Mouse (Mus musculus): Measurements from ENCODE around the gene Micu1. TPM values are rescaled to one million over a fixed set of nuclear protein-coding genes. Genes with fewer than 3 reads are reported as not detected.

Micu1 gene
- polyA plus RNA-seq, 1 experiment from 2014 or later: 44.6 TPM

DNA sequence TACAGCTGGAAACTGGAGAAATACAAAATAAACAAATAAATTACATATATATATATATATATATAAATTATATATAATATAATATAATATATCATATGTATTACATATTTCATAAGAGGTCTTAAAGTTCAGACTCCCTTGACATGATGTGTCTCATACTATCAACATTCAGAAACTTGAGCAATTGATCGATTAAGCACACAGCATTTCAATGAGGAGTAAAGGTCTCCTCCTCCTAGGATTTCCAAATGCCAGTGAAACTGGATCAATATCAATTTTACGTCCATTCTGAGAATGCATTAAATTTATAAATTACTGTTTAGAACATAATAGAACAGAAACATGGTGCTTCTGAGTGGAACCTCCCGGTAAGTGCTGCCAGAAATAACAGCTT, 71.9 kb downstream of the Micu1 start:
- Histone ChIP-seq H3K36me3 (no peaks in the 10 kb centered on the region), H3K4me2 (no peak overlapping the region), H3K9ac (no peak overlapping the region), H3K4me1 (replicated peaks) (peaks cover 22% of the 10 kb centered on the region), H3K27me3 (replicated peaks) (no peaks in the 10 kb centered on the region), H3K4me3 (no peak overlapping the region), H3K9me3 (replicated peaks) (no peaks in the 10 kb centered on the region), H3K27ac (ENCODE audit: poor library complexity, severe bottlenecking) (no peak overlapping the region)
- no peak for ATAC-seq (ENCODE audit: insufficient number of reproducible peaks, low FRiP score)
- WGBS: 75% methylated on average over 3 of the region's 3 CpGs

DNA sequence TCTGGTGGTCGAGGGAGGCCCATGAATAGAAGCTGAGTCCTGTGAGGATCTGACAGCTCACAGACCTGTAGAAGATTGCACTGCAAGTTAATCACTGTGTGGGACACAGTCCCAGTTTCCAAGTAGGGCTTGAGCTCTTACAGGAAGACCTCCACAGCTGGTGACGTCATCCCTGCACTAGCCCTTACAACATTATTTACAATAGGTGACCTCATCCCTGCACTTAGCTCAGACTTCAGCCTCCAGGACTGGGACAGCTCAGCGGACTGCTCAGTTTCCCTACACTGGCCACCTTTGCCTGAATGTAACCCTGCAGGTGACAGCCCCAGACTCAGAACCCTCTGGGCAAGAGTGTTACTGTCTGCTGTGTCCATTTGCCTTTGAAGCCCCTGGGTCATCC, 75.0 kb downstream of the Micu1 start:
- ATAC-seq (ENCODE audit: insufficient number of reproducible peaks, low FRiP score): peak; percentile 75
- peak overlapping the region; percentile 53; the same call in 1 of the 2 replicates for H3K27ac ChIP-seq (ENCODE audit: poor library complexity, severe bottlenecking)

GRCm38 (mm10) chr10:59778137-59778710, 75.9 kb downstream of the Micu1 start:
- ATAC-seq (ENCODE audit: insufficient number of reproducible peaks, low FRiP score): no peak
- Histone ChIP-seq H3K36me3 (no peaks in the 10 kb centered on the region; the same call in 1 of the 2 replicates), H3K9ac (no peak overlapping the region), H3K4me3 (no peak overlapping the region), H3K4me1 (replicated peaks) (peaks cover 27% of the 10 kb centered on the region), H3K4me2 (no peak overlapping the region), H3K27me3 (replicated peaks) (no peaks in the 10 kb centered on the region), H3K9me3 (replicated peaks) (no peaks in the 10 kb centered on the region), H3K27ac (ENCODE audit: poor library complexity, severe bottlenecking) (no peak overlapping the region)
- WGBS: 89% methylated on average over 4 of the region's 4 CpGs

More for the DNA sequence above, 75.0 kb downstream of the Micu1 start:
- Histone ChIP-seq H3K4me2 (no peak overlapping the region), H3K27me3 (replicated peaks) (no peaks in the 10 kb centered on the region), H3K4me3 (no peak overlapping the region), H3K9ac (no peak overlapping the region), H3K9me3 (replicated peaks) (no peaks in the 10 kb centered on the region), H3K36me3 (no peaks in the 10 kb centered on the region), H3K4me1 (replicated peaks) (peaks cover 27% of the 10 kb centered on the region)
- WGBS: 25% methylated on average over 3 of the region's 3 CpGs

DNA sequence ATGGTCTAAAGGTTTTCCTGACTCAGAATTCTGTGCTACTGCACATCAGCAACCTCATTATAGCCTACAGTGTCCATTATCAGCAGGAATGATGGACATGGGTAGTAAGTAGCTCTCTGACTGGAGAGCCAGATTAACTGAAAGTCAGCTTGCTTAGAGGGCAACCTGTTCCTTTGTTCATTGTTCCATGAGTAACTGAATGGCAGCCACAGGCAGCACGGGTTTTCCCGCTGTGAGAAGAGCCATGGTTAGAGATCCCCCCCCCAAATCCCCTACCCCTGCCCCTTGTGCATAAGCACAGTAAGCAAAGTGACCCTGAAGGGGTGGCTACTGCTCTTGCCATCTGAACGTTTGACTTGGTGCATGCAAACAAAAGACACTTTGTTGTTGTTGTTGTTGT, 78.4 kb downstream of the Micu1 start:
- H3K9me3 ChIP-seq (replicated peaks): no peaks in the 10 kb centered on the region
- no peaks in the 10 kb centered on the region for H3K27me3 ChIP-seq (replicated peaks)
- no peak overlapping the region for H3K4me2 ChIP-seq
- no peak overlapping the region for H3K4me3 ChIP-seq
- no peak overlapping the region for H3K27ac ChIP-seq (ENCODE audit: poor library complexity, severe bottlenecking)
- no peak for ATAC-seq (ENCODE audit: insufficient number of reproducible peaks, low FRiP score)
- no peak overlapping the region for H3K9ac ChIP-seq
- H3K4me1 ChIP-seq (replicated peaks): peaks cover 22% of the 10 kb centered on the region
- no peaks in the 10 kb centered on the region; the same call in 1 of the 2 replicates for H3K36me3 ChIP-seq
- WGBS: 55% methylated on average over 3 of the region's 3 CpGs

- no peak overlapping the region for H3K4me2 ChIP-seq
- no peaks in the 10 kb centered on the region for H3K9me3 ChIP-seq (replicated peaks)
- no peak overlapping the region for H3K27ac ChIP-seq (ENCODE audit: poor library complexity, severe bottlenecking)
- ATAC-seq (ENCODE audit: insufficient number of reproducible peaks, low FRiP score): no peak
- no peak overlapping the region for H3K4me3 ChIP-seq
- 85% methylated on average over 7 of the region's 7 CpGs for WGBS
- H3K9ac ChIP-seq: no peak overlapping the region
- H3K4me1 ChIP-seq (replicated peaks): peaks cover 22% of the 10 kb centered on the region
- no peaks in the 10 kb centered on the region; the same call in 1 of the 2 replicates for H3K36me3 ChIP-seq
- no peaks in the 10 kb centered on the region for H3K27me3 ChIP-seq (replicated peaks)
Measured at GRCm38 (mm10) chr10:59781205-59781931, 79.1 kb downstream of the Micu1 start.

- H3K4me2 ChIP-seq: no peak overlapping the region
- H3K36me3 ChIP-seq: peaks cover 14% of the 10 kb centered on the region
- no peak overlapping the region for H3K4me3 ChIP-seq
- no peak overlapping the region for H3K27ac ChIP-seq (ENCODE audit: poor library complexity, severe bottlenecking)
- no peaks in the 10 kb centered on the region for H3K27me3 ChIP-seq (replicated peaks)
- WGBS: 85% methylated on average over 18 of the region's 18 CpGs
- 0 out of 2 replicates have a peak, but pooled peaks cover 6% of the 10 kb centered on the region for H3K4me1 ChIP-seq (replicated peaks)
- H3K9me3 ChIP-seq (replicated peaks): no peaks in the 10 kb centered on the region
- no peak for ATAC-seq (ENCODE audit: insufficient number of reproducible peaks, low FRiP score)
- no peak overlapping the region for H3K9ac ChIP-seq
Measured at GRCm38 (mm10) chr10:59784731-59785685, 82.7 kb downstream of the Micu1 start.

- Histone ChIP-seq H3K27ac (ENCODE audit: poor library complexity, severe bottlenecking) (no peak overlapping the region), H3K36me3 (peaks cover 21% of the 10 kb centered on the region)
Measured at GRCm38 (mm10) chr10:59786289-59786688, 84.0 kb downstream of the Micu1 start.

GRCm38 (mm10) chr10:59787140-59787800, 85.0 kb downstream of the Micu1 start:
- Histone ChIP-seq H3K9me3 (replicated peaks) (no peaks in the 10 kb centered on the region), H3K4me2 (no peak overlapping the region), H3K4me1 (replicated peaks) (no peaks in the 10 kb centered on the region), H3K27ac (ENCODE audit: poor library complexity, severe bottlenecking) (no peak overlapping the region), H3K27me3 (replicated peaks) (no peaks in the 10 kb centered on the region), H3K9ac (no peak overlapping the region), H3K36me3 (peaks cover 29% of the 10 kb centered on the region), H3K4me3 (no peak overlapping the region)
- ATAC-seq (ENCODE audit: insufficient number of reproducible peaks, low FRiP score): no peak
- 75% methylated on average over 11 of the region's 11 CpGs for WGBS

More at GRCm38 (mm10) chr10:59786289-59786688, 84.0 kb downstream of the Micu1 start:
- Histone ChIP-seq H3K27me3 (replicated peaks) (no peaks in the 10 kb centered on the region), H3K4me1 (replicated peaks) (no peaks in the 10 kb centered on the region), H3K4me2 (no peak overlapping the region), H3K4me3 (no peak overlapping the region), H3K9me3 (replicated peaks) (no peaks in the 10 kb centered on the region), H3K9ac (no peak overlapping the region)
- 68% methylated on average over 5 of the region's 5 CpGs for WGBS
- no peak for ATAC-seq (ENCODE audit: insufficient number of reproducible peaks, low FRiP score)

GRCm38 (mm10) chr10:59787870-59788269, 85.6 kb downstream of the Micu1 start:
- no peak overlapping the region for H3K9ac ChIP-seq
- H3K9me3 ChIP-seq (replicated peaks): no peaks in the 10 kb centered on the region
- 68% methylated on average over 8 of the region's 8 CpGs for WGBS
- H3K27me3 ChIP-seq (replicated peaks): no peaks in the 10 kb centered on the region
- H3K36me3 ChIP-seq: peaks cover 30% of the 10 kb centered on the region
- H3K4me1 ChIP-seq (replicated peaks): no peaks in the 10 kb centered on the region
- H3K4me3 ChIP-seq: no peak overlapping the region
- no peak overlapping the region for H3K4me2 ChIP-seq
- no peak overlapping the region for H3K27ac ChIP-seq (ENCODE audit: poor library complexity, severe bottlenecking)
- ATAC-seq (ENCODE audit: insufficient number of reproducible peaks, low FRiP score): no peak

DNA sequence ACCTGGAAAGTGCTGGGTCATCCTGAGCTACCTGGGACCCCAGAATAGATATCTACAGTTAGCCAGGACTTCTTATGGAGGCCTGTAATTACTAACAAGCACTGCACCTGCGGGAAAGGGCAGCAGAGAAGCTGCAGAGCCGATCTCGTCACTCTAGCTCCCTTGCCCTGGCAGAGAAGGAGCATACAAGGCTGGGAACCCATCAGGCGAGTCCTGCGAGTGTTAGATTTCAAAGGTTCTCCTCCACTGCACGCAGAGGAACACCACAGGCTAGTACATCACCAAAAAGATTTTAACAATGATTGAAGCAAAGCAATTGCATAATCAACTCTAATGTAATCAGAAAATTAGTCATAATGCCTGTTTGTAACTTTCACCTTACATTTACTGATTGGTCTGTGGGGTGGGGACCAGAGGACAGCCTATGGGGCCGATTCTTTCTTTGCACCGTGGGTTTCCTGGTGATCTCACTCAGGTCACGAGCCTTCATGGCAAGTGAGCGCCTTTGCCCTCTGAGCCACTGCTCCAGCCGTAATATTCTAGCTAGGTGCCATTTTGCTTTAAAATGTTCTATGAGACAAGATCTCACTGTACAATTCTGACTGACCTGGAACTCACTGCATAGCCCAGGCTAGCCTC, 88.1 kb downstream of the Micu1 start:
- H3K27ac ChIP-seq (ENCODE audit: poor library complexity, severe bottlenecking): no peak overlapping the region
- H3K4me2 ChIP-seq: no peak overlapping the region
- peaks cover 3% of the 10 kb centered on the region; the same call in 1 of the 2 replicates for H3K4me1 ChIP-seq (replicated peaks)
- no peaks in the 10 kb centered on the region for H3K27me3 ChIP-seq (replicated peaks)
- no peak overlapping the region for H3K9ac ChIP-seq
- no peak for ATAC-seq (ENCODE audit: insufficient number of reproducible peaks, low FRiP score)
- H3K9me3 ChIP-seq (replicated peaks): no peaks in the 10 kb centered on the region
- H3K4me3 ChIP-seq: no peak overlapping the region
- WGBS: 84% methylated on average over 11 of the region's 11 CpGs
- peaks cover 30% of the 10 kb centered on the region for H3K36me3 ChIP-seq
